Mouse (Mus musculus): ENCODE data around the gene Slc16a4. TPM values are rescaled to one million over a fixed set of nuclear protein-coding genes. Genes with fewer than 3 reads are reported as not detected.

The Slc16a4 gene
- polyA plus RNA-seq, 1 experiment, result 2.8 TPM

DNA sequence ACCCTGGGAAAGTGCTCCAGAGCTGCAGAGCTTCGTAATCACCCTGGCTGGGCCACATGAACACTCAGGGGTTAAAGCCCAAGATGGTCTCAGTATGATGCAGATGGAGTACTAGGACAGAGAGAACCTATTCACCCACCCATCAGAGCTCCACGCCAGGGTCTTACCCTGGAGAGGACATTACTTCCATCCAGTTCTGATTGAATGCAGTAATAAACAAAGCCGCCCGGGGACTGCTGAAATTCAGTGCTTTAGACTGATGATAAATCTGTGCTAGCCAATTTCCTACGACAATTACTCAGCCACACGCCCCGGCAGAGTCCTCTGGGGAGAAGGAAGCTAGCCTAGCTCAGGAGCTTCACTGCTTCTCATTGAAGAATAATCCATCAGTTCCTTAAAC lies 34.3 kb upstream of the Slc16a4 start:
- Histone ChIP-seq H3K4me3 (replicated peaks; ENCODE audit: insufficient read depth, low read depth, low read length) (no peak overlapping the region), H3K4me1 (ENCODE audit: control insufficient read depth, insufficient read depth, low read length) (no peaks in the 10 kb centered on the region), H3K27ac (ENCODE audit: insufficient read depth, low read length) (no peak overlapping the region), H3K27me3 (ENCODE audit: control insufficient read depth, insufficient read depth, low read length) (no peaks in the 10 kb centered on the region; the same call in 1 of the 2 replicates)
- TF ChIP-seq CTCF (IDR thresholded peaks at IDR 0.05; ENCODE audit: borderline replicate concordance, insufficient read depth, low read depth, low read length), result no peak
- TF ChIP-seq POLR2A (IDR thresholded peaks at IDR 0.05; ENCODE audit: borderline replicate concordance, insufficient read depth, low read length), result no peak
- 80% methylated on average over 7 of the region's 7 CpGs for WGBS
- DNase-seq, result no peak

DNA sequence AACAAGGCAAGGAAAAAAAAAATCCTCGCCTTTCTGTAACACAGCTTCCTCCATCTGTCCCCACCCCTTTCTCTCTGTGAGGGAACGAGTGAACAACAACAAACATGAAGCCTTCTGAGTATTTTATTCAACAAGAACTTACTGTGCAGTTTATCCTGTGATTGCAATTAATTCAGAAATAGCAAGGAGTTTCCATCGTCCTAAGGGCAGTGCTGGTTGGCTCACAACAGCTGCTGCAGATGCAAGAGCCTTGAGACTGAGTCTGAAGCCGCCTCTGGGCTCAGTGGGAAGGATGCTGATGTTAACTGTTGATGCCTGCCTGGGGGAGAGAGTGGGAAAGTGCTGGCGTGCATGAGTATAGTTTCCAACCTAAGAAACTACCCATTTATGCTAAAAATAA lies 33.1 kb upstream of the Slc16a4 start:
- Histone ChIP-seq H3K27me3 (ENCODE audit: control insufficient read depth, insufficient read depth, low read length) (no peaks in the 10 kb centered on the region; the same call in 1 of the 2 replicates), H3K4me1 (ENCODE audit: control insufficient read depth, insufficient read depth, low read length) (no peaks in the 10 kb centered on the region), H3K27ac (ENCODE audit: insufficient read depth, low read length) (no peak overlapping the region), H3K4me3 (replicated peaks; ENCODE audit: insufficient read depth, low read depth, low read length) (no peak overlapping the region)
- no peak for DNase-seq
- TF ChIP-seq CTCF (IDR thresholded peaks at IDR 0.05; ENCODE audit: borderline replicate concordance, insufficient read depth, low read depth, low read length), result no peak
- 77% methylated on average over 5 of the region's 5 CpGs for WGBS

DNA sequence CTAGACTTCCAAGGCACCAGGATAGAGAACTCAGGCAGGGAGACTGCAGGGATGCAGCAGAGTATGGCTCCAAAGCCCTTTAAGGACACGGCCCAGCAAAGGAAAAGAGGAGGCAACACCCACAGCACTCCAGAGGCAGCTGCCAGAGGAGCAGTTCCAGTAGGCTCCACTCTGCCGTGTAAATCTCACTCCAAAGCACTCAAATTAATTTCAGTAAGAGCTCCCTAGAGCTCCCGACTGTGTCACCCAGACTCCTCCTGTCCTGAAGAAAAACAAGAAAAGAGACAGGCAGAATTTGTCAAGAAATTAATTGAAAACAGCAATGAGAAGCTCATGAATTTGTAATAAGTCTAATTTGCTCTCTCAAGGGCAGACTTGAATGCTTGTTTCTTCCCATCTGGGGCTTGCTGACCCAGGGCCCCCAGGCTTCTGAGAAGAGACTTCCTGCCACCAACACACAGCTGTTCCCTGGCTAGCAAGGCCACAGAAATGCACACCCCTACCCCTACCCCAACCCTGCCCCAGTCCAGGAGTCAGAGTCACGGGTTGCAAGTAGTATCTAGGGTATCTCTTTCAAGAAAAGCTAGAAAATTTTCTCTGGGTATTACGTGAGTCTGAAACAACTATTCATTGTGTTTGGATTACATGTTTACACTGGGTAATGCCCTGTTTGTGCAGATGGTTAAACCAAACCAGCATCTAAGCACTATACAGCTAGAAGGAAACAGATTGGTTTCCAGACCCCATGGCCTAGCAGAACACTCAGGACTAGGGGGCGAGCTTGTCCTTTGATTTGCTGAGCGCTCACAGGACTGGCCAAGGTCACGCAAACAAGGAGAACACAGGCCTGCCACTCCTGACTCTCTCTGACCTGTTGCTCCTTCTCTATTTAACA lies 29.8 kb upstream of the Slc16a4 start:
- TF ChIP-seq POLR2A (IDR thresholded peaks at IDR 0.05; ENCODE audit: borderline replicate concordance, insufficient read depth, low read length) (no peak), CTCF (IDR thresholded peaks at IDR 0.05; ENCODE audit: borderline replicate concordance, insufficient read depth, low read depth, low read length) (no peak)
- DNase-seq, result peak in 1 of 2 experiments; percentile 21
- WGBS, result 49% methylated on average over 8 of the region's 8 CpGs
- no peak overlapping the region for H3K4me3 ChIP-seq (replicated peaks; ENCODE audit: insufficient read depth, low read depth, low read length)
- no peaks in the 10 kb centered on the region for H3K27me3 ChIP-seq (ENCODE audit: control insufficient read depth, insufficient read depth, low read length)
- no peak overlapping the region for H3K27ac ChIP-seq (ENCODE audit: insufficient read depth, low read length)
- H3K4me1 ChIP-seq (ENCODE audit: control insufficient read depth, insufficient read depth, low read length), result no peaks in the 10 kb centered on the region

DNA sequence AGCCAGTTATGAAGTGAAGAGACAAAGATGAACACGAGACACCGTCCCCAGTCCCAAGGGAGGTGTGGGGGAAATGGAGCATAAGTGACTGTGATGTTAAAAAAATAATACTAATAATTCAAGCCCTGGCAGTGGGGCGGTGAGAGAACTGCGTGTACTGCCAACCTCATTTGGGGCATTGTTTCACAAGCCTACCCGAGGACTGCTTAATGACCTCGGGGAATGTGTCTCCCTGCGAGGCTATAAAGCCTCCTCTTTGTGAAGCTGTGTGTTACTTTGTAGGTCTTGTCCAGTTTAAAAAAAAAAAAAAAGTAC lies 29.2 kb upstream of the Slc16a4 start:
- Histone ChIP-seq H3K27me3 (ENCODE audit: control insufficient read depth, insufficient read depth, low read length) (no peaks in the 10 kb centered on the region), H3K27ac (ENCODE audit: insufficient read depth, low read length) (no peak overlapping the region), H3K4me3 (replicated peaks; ENCODE audit: insufficient read depth, low read depth, low read length) (no peak overlapping the region), H3K4me1 (ENCODE audit: control insufficient read depth, insufficient read depth, low read length) (no peaks in the 10 kb centered on the region)
- no peak for TF ChIP-seq POLR2A (IDR thresholded peaks at IDR 0.05; ENCODE audit: borderline replicate concordance, insufficient read depth, low read length)
- no peak for TF ChIP-seq CTCF (IDR thresholded peaks at IDR 0.05; ENCODE audit: borderline replicate concordance, insufficient read depth, low read depth, low read length)
- DNase-seq, result peak in 1 of 2 experiments; percentile 23
- WGBS, result 26% methylated on average over 7 of the region's 7 CpGs

DNA sequence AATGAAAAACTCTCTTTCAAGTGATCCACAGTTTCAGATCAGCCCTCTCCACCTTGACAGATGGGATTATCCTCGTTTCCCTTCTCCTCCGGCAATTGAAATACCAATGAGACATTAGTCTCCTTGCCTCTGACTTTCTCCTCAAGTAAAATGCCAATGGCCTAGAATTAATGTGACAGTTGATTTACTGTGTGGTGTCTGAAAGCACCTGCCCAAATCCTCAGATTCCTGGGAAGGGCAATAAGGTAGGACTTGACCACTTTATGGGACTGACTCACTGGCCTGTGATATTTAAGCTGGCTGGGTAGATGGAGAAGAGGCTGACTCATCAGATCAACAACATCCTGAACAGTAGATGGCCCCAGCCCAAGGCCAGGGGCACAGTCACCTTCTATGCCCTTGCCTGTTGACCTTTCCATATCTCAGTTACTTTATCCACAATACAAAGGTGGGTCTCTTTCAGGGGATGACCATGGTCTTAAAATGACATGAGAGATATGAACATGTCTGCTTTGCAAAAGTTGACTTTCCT lies 24.1 kb upstream of the Slc16a4 start:
- no peak overlapping the region for H3K4me3 ChIP-seq (replicated peaks; ENCODE audit: insufficient read depth, low read depth, low read length)
- H3K27ac ChIP-seq (ENCODE audit: insufficient read depth, low read length), result no peak overlapping the region
- no peaks in the 10 kb centered on the region for H3K4me1 ChIP-seq (ENCODE audit: control insufficient read depth, insufficient read depth, low read length)
- no peaks in the 10 kb centered on the region for H3K27me3 ChIP-seq (ENCODE audit: control insufficient read depth, insufficient read depth, low read length)
- TF ChIP-seq CTCF (IDR thresholded peaks at IDR 0.05; ENCODE audit: borderline replicate concordance, insufficient read depth, low read depth, low read length) (no peak), POLR2A (IDR thresholded peaks at IDR 0.05; ENCODE audit: borderline replicate concordance, insufficient read depth, low read length) (no peak)
- no peak for DNase-seq
- WGBS, result 78% methylated on average over 2 of the region's 2 CpGs

DNA sequence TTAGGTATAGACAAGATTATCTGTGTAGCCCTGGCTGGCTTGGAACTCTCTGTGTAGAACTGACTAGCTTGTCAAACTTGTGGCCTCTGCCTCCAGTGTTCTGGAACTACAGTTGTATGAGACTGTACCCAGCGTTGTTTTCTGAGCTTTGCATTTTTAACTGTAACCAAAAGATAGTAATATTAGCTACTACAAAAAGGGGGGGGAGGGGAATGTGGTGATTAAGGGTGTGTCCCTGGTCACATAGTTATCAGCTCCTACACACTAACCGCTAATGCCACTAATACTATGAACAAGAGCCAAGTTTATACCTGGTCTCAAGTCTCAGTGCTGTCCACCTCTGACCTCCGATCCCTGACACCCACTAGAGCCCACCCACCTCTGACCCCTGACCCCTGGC lies 18.6 kb upstream of the Slc16a4 start:
- no peak for DNase-seq
- H3K4me1 ChIP-seq (ENCODE audit: control insufficient read depth, insufficient read depth, low read length), result no peaks in the 10 kb centered on the region
- H3K27ac ChIP-seq (ENCODE audit: insufficient read depth, low read length), result no peak overlapping the region
- no peak overlapping the region for H3K4me3 ChIP-seq (replicated peaks; ENCODE audit: insufficient read depth, low read depth, low read length)
- 85% methylated on average over 3 of the region's 3 CpGs for WGBS
- no peaks in the 10 kb centered on the region for H3K27me3 ChIP-seq (ENCODE audit: control insufficient read depth, insufficient read depth, low read length)
- no peak for TF ChIP-seq CTCF (IDR thresholded peaks at IDR 0.05; ENCODE audit: borderline replicate concordance, insufficient read depth, low read depth, low read length)
- no peak for TF ChIP-seq POLR2A (IDR thresholded peaks at IDR 0.05; ENCODE audit: borderline replicate concordance, insufficient read depth, low read length)

DNA sequence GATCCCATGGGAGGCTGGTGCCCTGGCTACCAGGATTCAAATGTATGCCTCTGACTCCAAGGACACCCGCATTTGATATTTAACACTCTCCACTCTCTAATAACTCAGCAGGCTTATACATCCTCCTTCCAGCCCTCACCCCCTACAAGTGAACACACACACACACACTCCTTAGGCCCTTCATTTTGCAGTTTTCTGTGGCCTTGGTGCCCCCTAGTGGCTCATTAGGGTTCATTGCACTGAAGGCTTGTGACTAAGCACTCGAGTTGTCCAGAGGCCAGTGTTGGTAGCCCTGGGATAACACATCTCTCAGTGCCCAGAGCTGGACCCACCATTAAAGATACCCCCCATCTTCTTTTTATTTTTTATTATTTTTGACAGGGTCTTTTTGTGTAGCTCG lies 17.2 kb upstream of the Slc16a4 start:
- peak; percentile 57 to 61 for DNase-seq
- H3K27me3 ChIP-seq (ENCODE audit: control insufficient read depth, insufficient read depth, low read length), result no peaks in the 10 kb centered on the region
- H3K4me1 ChIP-seq (ENCODE audit: control insufficient read depth, insufficient read depth, low read length), result no peaks in the 10 kb centered on the region
- H3K4me3 ChIP-seq (replicated peaks; ENCODE audit: insufficient read depth, low read depth, low read length), result no peak overlapping the region
- WGBS, result 14% methylated on average over 3 of the region's 3 CpGs
- TF ChIP-seq CTCF (IDR thresholded peaks at IDR 0.05; ENCODE audit: borderline replicate concordance, insufficient read depth, low read depth, low read length) (peak; percentile 84), POLR2A (IDR thresholded peaks at IDR 0.05; ENCODE audit: borderline replicate concordance, insufficient read depth, low read length) (no peak)
- no peak overlapping the region for H3K27ac ChIP-seq (ENCODE audit: insufficient read depth, low read length)

DNA sequence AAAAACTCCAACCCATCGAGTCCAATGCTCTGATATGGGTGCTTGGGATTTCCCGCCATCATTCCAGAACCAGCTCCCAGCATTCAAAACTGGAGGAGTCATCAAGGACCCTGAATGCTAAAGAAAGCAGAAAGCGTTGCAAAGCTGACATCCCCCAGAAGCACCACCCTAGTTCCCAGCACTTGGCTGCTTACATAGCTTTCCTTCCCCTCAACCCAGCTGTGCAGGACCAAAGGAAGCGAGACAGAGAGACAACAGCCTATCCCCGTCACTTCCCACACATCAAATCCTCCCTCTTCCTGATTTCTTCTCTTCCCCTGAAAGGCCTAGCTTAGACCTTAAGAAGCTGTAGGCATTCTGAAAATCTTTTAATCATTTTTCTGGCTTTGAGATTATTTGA lies 15.7 kb upstream of the Slc16a4 start:
- Histone ChIP-seq H3K4me1 (ENCODE audit: control insufficient read depth, insufficient read depth, low read length) (no peaks in the 10 kb centered on the region; the same call in 1 of the 2 replicates), H3K27ac (ENCODE audit: insufficient read depth, low read length) (no peak overlapping the region), H3K27me3 (ENCODE audit: control insufficient read depth, insufficient read depth, low read length) (no peaks in the 10 kb centered on the region), H3K4me3 (replicated peaks; ENCODE audit: insufficient read depth, low read depth, low read length) (no peak overlapping the region)
- TF ChIP-seq CTCF (IDR thresholded peaks at IDR 0.05; ENCODE audit: borderline replicate concordance, insufficient read depth, low read depth, low read length) (no peak), POLR2A (IDR thresholded peaks at IDR 0.05; ENCODE audit: borderline replicate concordance, insufficient read depth, low read length) (no peak)
- 72% methylated on average over 5 of the region's 5 CpGs for WGBS
- DNase-seq, result no peak

Measured in cerebellum, adult 2 months (tissue).